Mouse (Mus musculus) urinary bladder, postnatal 4 days (tissue): ENCODE measurements around the gene Olfr1287.

ENCODE experiments used
- DNase-seq, 2 experiments: peaks; one replicate each; pipeline ENCODE4 v3.0.0; 2021 to 2022; ENCODE audit warnings: low spot score in 2 of 2

The Olfr1287 gene

DNA sequence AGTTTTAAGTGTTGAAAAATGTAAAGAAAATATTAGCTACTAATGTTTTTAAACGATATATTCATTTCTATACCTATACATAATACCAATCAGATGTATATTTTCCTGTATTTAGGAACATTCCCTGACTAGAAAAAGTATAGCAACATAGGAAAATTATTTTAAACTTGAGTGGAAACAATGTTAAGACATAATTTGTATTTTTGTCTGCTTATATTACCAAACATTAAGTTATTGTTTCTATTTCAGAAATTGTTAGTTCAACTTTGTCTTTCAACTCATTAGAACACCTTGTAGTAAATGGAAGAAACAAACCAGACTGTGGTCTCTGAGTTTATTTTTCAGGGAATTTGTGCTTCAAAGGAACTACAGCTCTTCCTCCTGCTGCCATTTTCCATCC, at the start of gene Olfr1287:
Olfr1287 (plus strand) TSS at position 301 of the 400 bp plus-strand sequence.
- DNase-seq = no peak

DNA sequence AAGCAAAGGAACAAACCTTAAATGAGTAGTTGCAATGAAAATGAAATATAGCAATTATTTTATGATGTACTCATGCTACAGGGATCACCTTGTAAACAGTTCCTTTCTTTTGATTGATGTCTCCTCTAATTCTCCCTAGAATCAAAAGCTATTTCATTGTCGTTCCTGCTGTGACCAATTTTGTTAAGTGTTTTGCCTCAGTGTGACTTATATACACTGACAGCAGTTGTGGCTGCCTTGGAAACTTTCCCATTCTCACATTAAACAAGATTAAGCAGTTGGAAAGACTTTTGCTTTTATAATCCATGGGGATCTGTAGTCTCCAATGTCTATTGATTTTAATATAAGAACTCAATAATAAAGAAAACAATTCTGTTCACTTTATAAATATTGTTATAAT, 26.0 kb upstream of the Olfr1287 start, which contains the start of gene Olfr1286:
Olfr1286 (minus strand) TSS at position 185 of the 400 bp plus-strand sequence.
- no peak for DNase-seq

DNA sequence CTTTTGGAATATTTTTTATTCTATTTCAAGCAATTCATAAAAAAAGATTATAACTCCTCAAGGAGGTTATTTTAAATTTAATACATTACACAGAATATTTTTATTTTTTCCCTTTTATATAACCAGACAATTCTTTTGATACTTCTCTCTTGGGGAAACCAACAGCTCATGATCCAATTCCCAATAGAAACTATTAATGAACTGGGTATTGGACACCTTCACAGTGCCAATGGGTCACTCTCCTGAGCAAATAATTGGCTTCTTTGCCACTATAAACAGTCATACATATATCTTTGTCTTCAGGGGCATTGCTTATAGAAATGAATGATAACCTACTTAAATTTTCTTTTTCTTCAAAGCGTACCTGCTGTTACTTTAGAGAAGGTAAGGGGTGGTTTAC, 24.9 kb downstream of the Olfr1287 start, which contains the start of gene Olfr1288:
Olfr1288 (plus strand) TSS at position 301 of the 400 bp plus-strand sequence.
- no peak for DNase-seq

DNA sequence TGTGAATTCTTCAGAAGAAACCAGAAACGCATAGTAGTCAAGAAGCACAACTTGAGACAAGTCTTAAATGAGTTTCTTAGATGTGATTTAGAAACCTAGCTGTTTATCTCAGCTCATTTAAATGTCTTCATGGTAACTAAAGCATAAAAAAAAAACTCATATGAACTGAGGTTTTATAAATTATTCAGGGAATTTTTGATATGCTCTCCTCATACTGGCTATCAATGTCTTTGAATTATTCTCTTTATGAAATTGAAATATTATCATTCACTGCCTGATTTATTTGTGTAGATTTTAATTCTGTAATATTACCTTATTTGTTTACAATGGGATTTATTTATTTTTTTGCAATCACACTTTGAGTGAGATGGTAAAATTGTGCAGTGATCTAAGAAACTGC, 31.6 kb downstream of the Olfr1287 start, which contains the start of gene Olfr1289:
Olfr1289 (plus strand) TSS at position 301 of the 400 bp plus-strand sequence.
- no peak for DNase-seq

DNA sequence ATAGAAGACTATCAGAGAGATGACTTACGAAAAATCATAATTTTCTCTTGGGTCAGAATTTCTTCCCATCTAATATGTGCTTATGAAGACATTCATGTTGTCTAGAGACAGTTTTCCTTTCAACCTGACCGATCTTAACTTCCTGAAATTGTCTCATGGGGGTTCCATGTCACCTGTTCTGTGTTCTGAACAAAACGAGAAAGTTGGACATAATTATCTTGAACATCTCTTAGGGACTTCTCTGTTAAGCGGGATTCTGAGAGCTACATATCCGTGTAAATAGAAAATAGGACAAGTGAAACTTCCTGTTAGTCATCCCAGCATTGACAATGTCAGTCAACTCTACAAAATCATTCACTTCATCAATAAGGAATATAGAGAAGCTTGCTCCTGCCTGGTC, 44.8 kb downstream of the Olfr1287 start, which contains the start of gene Olfr1290:
Olfr1290 (minus strand) TSS at position 101 of the 400 bp plus-strand sequence.
- no peak for DNase-seq

DNA sequence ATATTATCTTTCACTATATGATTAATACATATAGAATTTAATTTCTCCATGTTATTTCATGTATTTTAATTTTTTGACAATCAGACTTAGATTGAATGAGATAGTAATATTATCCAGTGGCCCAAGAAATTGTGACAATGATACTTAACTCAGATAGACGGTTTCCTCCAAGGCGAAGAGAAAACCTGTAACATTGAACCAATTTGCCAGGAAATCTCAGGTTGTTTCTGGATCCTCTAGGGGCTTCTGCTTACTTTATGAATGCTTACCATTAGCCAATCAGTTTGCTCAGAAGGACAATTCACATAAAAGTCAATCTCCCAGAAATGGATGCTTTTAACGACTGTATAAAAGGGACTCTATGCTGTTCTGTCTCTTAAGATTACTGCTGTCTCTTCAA, 47.9 kb downstream of the Olfr1287 start, which contains the start of gene Olfr1291-ps1:
Olfr1291-ps1 (plus strand) TSS at position 301 of the 400 bp plus-strand sequence.
- no peak for DNase-seq
